Mouse (Mus musculus): ENCODE data around the gene Olig3.
"Not testable (repeated sequence)": the region's sequence is repeated elsewhere in the genome, so short reads cannot be mapped to it uniquely, and the experiment has no call there.

Olig3 gene

GRCm38 (mm10) chr10:19361539-19362293 lies 5.4 kb downstream of the Olig3 start:
- DNase-seq (ENCODE audit: low spot score), result no peak

- no peak for DNase-seq (ENCODE audit: low spot score)
Measured at GRCm38 (mm10) chr10:19362294-19362590, 5.9 kb downstream of the Olig3 start.

GRCm38 (mm10) chr10:19362861-19363260 lies 6.5 kb downstream of the Olig3 start:
- DNase-seq (ENCODE audit: low spot score), result no peak

GRCm38 (mm10) chr10:19363365-19363764 lies 7.0 kb downstream of the Olig3 start:
- DNase-seq (ENCODE audit: low spot score), result no peak

GRCm38 (mm10) chr10:19369143-19369542 lies 12.8 kb downstream of the Olig3 start:
- DNase-seq (ENCODE audit: low spot score), result no peak

- no peak for DNase-seq (ENCODE audit: low spot score)
Measured at GRCm38 (mm10) chr10:19370146-19370545, 13.8 kb downstream of the Olig3 start.

GRCm38 (mm10) chr10:19372263-19372662 lies 15.9 kb downstream of the Olig3 start:
- no peak for DNase-seq (ENCODE audit: low spot score)

GRCm38 (mm10) chr10:19373797-19374196 lies 17.5 kb downstream of the Olig3 start:
- DNase-seq (ENCODE audit: low spot score), result no peak

- DNase-seq (ENCODE audit: low spot score), result no peak
Measured at GRCm38 (mm10) chr10:19374311-19374710, 18.0 kb downstream of the Olig3 start.

- DNase-seq (ENCODE audit: low spot score), result no peak
Measured at GRCm38 (mm10) chr10:19375838-19376237, 19.5 kb downstream of the Olig3 start.

- DNase-seq (ENCODE audit: low spot score), result not testable (repeated sequence)
Measured at GRCm38 (mm10) chr10:19380971-19381370, 24.6 kb downstream of the Olig3 start.

- DNase-seq (ENCODE audit: low spot score), result no peak
Measured at GRCm38 (mm10) chr10:19384176-19384575, 27.8 kb downstream of the Olig3 start.

GRCm38 (mm10) chr10:19391819-19392218 lies 35.5 kb downstream of the Olig3 start:
- DNase-seq (ENCODE audit: low spot score), result no peak

GRCm38 (mm10) chr10:19396485-19397137 lies 40.3 kb downstream of the Olig3 start:
- no peak for DNase-seq (ENCODE audit: low spot score)

- DNase-seq (ENCODE audit: low spot score), result no peak
Measured at GRCm38 (mm10) chr10:19397396-19397795, 41.1 kb downstream of the Olig3 start.

- DNase-seq (ENCODE audit: low spot score), result no peak
Measured at GRCm38 (mm10) chr10:19401136-19401535, 44.8 kb downstream of the Olig3 start.

GRCm38 (mm10) chr10:19404401-19404800 lies 48.1 kb downstream of the Olig3 start:
- DNase-seq (ENCODE audit: low spot score), result no peak

GRCm38 (mm10) chr10:19405959-19406358 lies 49.6 kb downstream of the Olig3 start:
- DNase-seq (ENCODE audit: low spot score), result no peak

- no peak for DNase-seq (ENCODE audit: low spot score)
Measured at GRCm38 (mm10) chr10:19407168-19407567, 50.8 kb downstream of the Olig3 start.

Data from lung, postnatal 25 days (tissue).